Mouse (Mus musculus) intestine, embryonic 16.5 days (tissue): ENCODE results near the gene Nav3. TPM values are rescaled to one million over a fixed set of nuclear protein-coding genes. Genes with fewer than 3 reads are reported as not detected.
"Not testable (repeated sequence)": the region's sequence is repeated elsewhere in the genome, so short reads cannot be mapped to it uniquely, and the experiment has no call there.

ENCODE experiments used
- ATAC-seq: fragments of 200-750 bp; cut with Nextera tagmentation; 2 replicates; pipeline ENCODE4 v1.8.0; 2017; ENCODE audit warnings: moderate TSS enrichment, moderate library complexity
- H3K27ac ChIP-seq: fragments of 300-500 bp; sonication (generic); 2 replicates; pipeline ENCODE4 v1.5.1; 2014; ENCODE audit warnings: mild to moderate bottlenecking, low read length
- H3K27me3 ChIP-seq: fragments of 300-500 bp; sonication (generic); replicated peaks from 2 replicates; pipeline ENCODE4 v1.6.1; 2014; ENCODE audit warnings: low read length, control low read depth, mixed read lengths; ENCODE audit not compliant: control insufficient read depth, insufficient read depth
- H3K36me3 ChIP-seq: fragments of 300-500 bp; sonication (generic); 2 replicates; pipeline ENCODE4 v1.6.1; 2014; ENCODE audit warnings: low read length, control low read depth; ENCODE audit not compliant: control insufficient read depth, insufficient read depth
- H3K4me1 ChIP-seq: fragments of 300-500 bp; sonication (generic); 2 replicates; pipeline ENCODE4 v1.6.1; 2014; ENCODE audit warnings: low read length, control low read depth, mixed read lengths; ENCODE audit not compliant: control insufficient read depth, insufficient read depth
- H3K4me2 ChIP-seq: fragments of 300-500 bp; sonication (generic); 2 replicates; pipeline ENCODE4 v1.6.1; 2014; ENCODE audit warnings: low read depth, low read length, control low read depth
- H3K4me3 ChIP-seq: fragments of 300-500 bp; sonication (generic); 2 replicates; pipeline ENCODE4 v1.5.1; 2014; ENCODE audit warnings: mild to moderate bottlenecking, low read length
- H3K9ac ChIP-seq: fragments of 300-500 bp; sonication (generic); 2 replicates; pipeline ENCODE4 v1.6.1; 2014; ENCODE audit warnings: low read depth, low read length
- H3K9me3 ChIP-seq: fragments of 300-500 bp; sonication (generic); 2 replicates; pipeline ENCODE4 v1.6.1; 2016; ENCODE audit warnings: low read length, control low read depth; ENCODE audit not compliant: control insufficient read depth
- WGBS: fragments of 180-500 bp; shearing (Covaris S2); extraction: QIAGEN DNeasy Blood & Tissue Kit; methylation state at CpG from one replicate; pipeline ENCODE4 v1.1.7; 2014; 5-methylcytosine and 5-hydroxymethylcytosine counted together
- polyA plus RNA-seq: library from polyadenylated mRNA; unstranded; fragments of >200 nt; fragmentation: Nextera tagmentation; extraction: Ambion mirVana; gene quantifications from 2 replicates; pipeline ENCODE4 v1.2.1, GENCODE M21; 2015

Nav3 gene
- polyA plus RNA-seq, 1 experiment from 2014 or later, result 0.75 TPM

DNA sequence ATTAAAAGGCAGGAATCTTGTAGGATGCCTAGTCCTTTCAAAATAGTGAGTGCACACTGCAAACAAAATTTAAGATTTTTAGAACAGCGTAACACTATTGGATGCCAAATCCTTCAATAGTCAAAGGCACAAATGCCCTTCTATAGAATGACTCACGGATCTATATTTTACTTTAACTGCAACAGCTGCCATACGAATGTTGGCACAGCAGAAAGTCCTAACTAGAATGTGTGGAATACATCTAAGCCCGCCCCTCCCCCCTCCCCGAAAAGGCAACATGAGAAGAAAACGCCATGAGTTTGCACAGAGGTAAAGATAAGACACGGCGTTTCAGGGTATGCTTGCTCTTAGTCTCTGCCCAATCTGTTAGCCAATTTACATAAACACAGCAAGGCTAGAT, 383.6 kb downstream of the Nav3 start:
- no peaks in the 10 kb centered on the region for H3K27me3 ChIP-seq
- no peaks in the 10 kb centered on the region for H3K36me3 ChIP-seq
- no peak overlapping the region for H3K9ac ChIP-seq
- H3K4me2 ChIP-seq, result no peak overlapping the region
- H3K9me3 ChIP-seq, result no peaks in the 10 kb centered on the region
- WGBS, result 68% methylated on average over 8 of the region's 8 CpGs
- H3K27ac ChIP-seq, result no peak overlapping the region
- H3K4me1 ChIP-seq, result no peaks in the 10 kb centered on the region
- ATAC-seq, result no peak
- no peak overlapping the region for H3K4me3 ChIP-seq

DNA sequence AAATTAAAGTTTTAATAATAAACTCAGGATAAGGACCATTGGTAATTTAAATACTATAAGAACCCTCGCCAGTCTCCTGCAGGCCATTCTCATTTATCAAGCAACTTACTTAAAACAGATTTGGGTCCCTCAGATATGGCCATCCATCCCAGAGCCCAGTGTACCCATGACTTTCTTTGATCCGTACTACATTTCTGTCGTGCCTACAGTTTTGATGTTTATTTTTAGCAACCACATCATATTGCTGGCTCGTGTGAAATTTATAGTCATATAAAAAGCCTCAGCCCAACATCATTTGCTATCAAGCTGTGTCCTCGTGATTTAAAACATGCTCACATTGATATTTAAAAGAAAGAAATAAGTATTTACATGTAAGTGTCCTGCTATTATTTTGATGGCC, 394.8 kb downstream of the Nav3 start:
- no peak overlapping the region for H3K4me2 ChIP-seq
- no peak overlapping the region for H3K9ac ChIP-seq
- H3K27ac ChIP-seq, result no peak overlapping the region
- no peak overlapping the region for H3K4me3 ChIP-seq
- H3K9me3 ChIP-seq, result no peaks in the 10 kb centered on the region
- no peaks in the 10 kb centered on the region for H3K4me1 ChIP-seq
- no peak for ATAC-seq
- no peaks in the 10 kb centered on the region for H3K36me3 ChIP-seq
- no peaks in the 10 kb centered on the region for H3K27me3 ChIP-seq
- 76% methylated on average over 5 of the region's 5 CpGs for WGBS

GRCm38 (mm10) chr10:110037547-110037946, 418.5 kb downstream of the Nav3 start:
- Histone ChIP-seq H3K9me3 (no peaks in the 10 kb centered on the region), H3K36me3 (no peaks in the 10 kb centered on the region), H3K27ac (no peak overlapping the region), H3K27me3 (no peaks in the 10 kb centered on the region), H3K4me1 (no peaks in the 10 kb centered on the region), H3K4me2 (no peak overlapping the region), H3K9ac (no peak overlapping the region), H3K4me3 (no peak overlapping the region)
- WGBS, result 73% methylated on average over 4 of the region's 4 CpGs
- ATAC-seq, result no peak

DNA sequence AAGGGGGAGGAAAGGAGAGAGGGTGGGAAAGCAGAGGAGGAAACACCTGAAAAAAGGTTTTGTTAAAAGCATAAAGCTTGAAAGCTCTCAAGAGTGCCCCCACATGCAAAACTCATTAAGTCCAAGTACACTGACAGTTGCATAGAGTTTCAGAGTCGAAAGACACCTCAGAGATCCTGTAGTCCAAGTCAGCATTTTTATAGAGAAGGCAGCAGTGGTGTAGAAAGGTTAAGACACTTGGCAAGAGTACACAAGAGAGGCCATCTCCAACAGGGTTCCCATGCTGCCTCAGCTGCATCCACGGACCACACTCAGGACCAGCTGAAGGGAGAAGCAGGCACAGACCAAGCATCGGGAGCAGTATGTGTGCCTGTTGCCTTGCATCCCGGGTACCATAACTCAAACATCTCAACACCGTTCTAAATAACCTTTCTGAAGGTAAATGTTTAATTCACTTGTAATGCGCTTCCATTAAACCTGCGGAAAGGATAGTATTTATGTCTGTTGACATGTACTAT, 421.4 kb downstream of the Nav3 start:
- Histone ChIP-seq H3K9ac (no peak overlapping the region), H3K9me3 (no peaks in the 10 kb centered on the region), H3K4me1 (no peaks in the 10 kb centered on the region), H3K4me3 (no peak overlapping the region), H3K27ac (no peak overlapping the region), H3K27me3 (no peaks in the 10 kb centered on the region), H3K36me3 (no peaks in the 10 kb centered on the region), H3K4me2 (no peak overlapping the region)
- WGBS, result 75% methylated on average over 7 of the region's 7 CpGs
- ATAC-seq, result no peak

DNA sequence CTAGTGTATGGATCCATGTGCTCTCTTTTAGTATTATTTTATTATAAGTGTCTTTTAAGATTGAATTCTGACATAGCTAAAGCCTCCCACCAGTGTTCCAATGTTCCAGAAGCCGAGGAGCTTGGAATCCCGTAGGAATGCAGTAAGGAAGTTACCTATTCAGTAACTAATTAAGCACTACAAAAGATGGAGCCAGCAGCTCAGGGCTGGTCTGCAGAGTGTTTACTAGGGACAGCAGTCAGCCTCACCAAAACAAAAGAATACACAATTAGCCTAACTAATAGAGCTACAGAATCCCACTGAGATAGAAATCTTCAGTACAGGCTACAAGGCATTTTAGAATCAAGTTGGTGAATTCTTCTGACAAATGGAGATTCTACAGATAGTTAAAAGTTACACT, 431.1 kb downstream of the Nav3 start:
- WGBS, result 66% methylated on average over 2 of the region's 2 CpGs
- H3K9me3 ChIP-seq, ATAC-seq, H3K4me3 ChIP-seq, H3K27ac ChIP-seq, H3K4me2 ChIP-seq, H3K4me1 ChIP-seq, H3K9ac ChIP-seq, H3K36me3 ChIP-seq, H3K27me3 ChIP-seq: not testable (repeated sequence)

DNA sequence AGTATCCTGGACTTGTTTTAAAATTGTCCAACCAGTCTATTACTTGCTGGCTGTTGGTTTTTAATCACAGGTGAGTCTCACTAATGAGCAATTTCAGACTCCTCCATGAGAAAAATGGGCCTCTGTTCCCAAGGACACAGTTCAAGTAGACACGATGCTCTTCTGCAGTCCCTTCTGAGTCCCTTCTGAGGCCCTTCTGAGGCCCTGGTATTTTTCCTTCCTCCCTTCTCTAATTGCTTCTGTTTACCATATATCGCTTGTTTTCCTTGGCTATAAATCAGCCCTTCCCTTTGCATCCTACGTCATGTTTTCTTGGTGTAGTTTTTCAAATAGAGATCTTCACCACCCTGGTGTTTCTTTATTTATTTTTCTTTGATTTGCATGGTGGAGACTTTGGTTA, 433.9 kb downstream of the Nav3 start:
- H3K36me3 ChIP-seq, result no peaks in the 10 kb centered on the region
- no peak overlapping the region for H3K9ac ChIP-seq
- 78% methylated on average over 3 of the region's 3 CpGs for WGBS
- no peaks in the 10 kb centered on the region for H3K4me1 ChIP-seq
- no peak overlapping the region for H3K4me3 ChIP-seq
- H3K9me3 ChIP-seq, result no peaks in the 10 kb centered on the region
- H3K27me3 ChIP-seq, result no peaks in the 10 kb centered on the region
- no peak overlapping the region for H3K4me2 ChIP-seq
- H3K27ac ChIP-seq, result no peak overlapping the region
- no peak for ATAC-seq

- Histone ChIP-seq H3K4me2 (no peak overlapping the region), H3K27me3 (no peaks in the 10 kb centered on the region), H3K36me3 (no peaks in the 10 kb centered on the region), H3K4me1 (no peaks in the 10 kb centered on the region), H3K27ac (no peak overlapping the region), H3K9me3 (no peaks in the 10 kb centered on the region), H3K9ac (no peak overlapping the region), H3K4me3 (no peak overlapping the region)
- 54% methylated on average over 4 of the region's 4 CpGs for WGBS
- no peak for ATAC-seq
Observed at GRCm38 (mm10) chr10:110019266-110019866, 436.6 kb downstream of the Nav3 start.

DNA sequence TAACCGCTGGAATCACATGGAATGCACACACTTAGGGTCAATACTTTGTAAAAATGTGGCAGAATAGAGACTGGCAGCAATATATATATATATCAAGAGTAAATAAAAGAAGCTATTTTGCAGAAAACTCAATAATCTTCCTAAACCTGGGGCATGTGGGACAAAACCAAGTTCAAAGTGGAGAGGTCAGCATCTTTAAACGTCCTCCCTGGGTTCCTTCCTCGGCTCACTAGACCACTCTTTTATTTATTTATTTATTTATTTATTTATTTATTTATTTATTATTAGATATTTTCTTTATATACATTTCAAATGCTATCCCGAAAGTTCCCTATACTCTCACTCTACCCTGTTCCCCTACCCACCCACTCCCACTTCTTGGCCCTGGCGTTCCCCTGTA, 454.7 kb downstream of the Nav3 start:
- 80% methylated on average over 5 of the region's 5 CpGs for WGBS
- not testable (repeated sequence) for H3K9me3 ChIP-seq, H3K9ac ChIP-seq, H3K4me2 ChIP-seq, H3K27ac ChIP-seq, H3K4me1 ChIP-seq, H3K27me3 ChIP-seq, H3K36me3 ChIP-seq, ATAC-seq, H3K4me3 ChIP-seq

DNA sequence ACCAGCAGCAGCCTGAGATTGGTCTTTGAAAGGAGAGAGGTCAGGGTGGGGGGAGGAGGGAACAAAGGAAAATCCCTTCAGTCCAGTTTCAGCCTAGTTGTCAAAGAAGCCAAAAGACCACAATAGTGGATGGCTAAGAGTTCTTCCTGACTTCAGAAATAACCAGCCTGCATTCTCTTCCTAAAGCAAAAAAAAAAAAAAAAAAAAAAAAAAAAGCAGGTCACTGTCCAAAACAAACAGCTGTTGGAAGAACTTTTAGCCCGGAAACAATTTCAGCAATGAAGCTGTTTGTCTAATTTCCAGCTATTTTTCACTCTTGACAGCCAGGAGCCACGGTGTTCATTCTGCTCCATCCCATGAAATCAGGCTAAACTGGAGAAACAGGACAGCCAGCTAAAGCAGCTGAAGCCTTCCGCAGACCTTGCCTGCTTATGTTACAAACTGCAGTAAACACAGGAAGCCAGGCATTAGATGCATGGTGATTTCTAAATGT, 455.2 kb downstream of the Nav3 start:
- no peak overlapping the region for H3K4me2 ChIP-seq
- no peak overlapping the region for H3K9ac ChIP-seq
- peaks cover 6% of the 10 kb centered on the region; the same call in 1 of the 2 replicates for H3K4me1 ChIP-seq
- H3K9me3 ChIP-seq, result no peaks in the 10 kb centered on the region
- no peaks in the 10 kb centered on the region for H3K27me3 ChIP-seq
- H3K27ac ChIP-seq, result no peak overlapping the region
- no peak for ATAC-seq
- H3K36me3 ChIP-seq, result no peaks in the 10 kb centered on the region
- H3K4me3 ChIP-seq, result no peak overlapping the region
- WGBS, result 24% methylated on average over 3 of the region's 3 CpGs

DNA sequence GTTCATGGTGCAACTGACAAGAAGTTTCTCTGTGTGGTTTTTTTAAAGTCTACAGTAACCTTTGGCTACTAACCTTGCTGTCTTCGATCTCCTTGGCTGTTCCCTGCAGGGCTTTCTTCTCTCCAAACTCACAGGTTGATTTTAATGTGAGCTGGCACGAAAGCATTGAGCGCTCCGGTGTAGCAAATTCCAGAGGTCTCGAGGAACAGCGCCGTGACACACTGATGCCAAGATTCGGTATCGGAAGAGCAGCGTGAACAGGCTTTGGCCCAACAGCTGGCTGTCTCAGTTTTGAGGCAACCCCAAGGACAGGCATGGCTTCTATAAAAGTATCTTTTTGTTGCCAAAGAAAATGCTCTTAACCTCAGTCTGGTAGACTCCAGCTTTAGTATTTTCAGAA, 456.1 kb downstream of the Nav3 start:
- H3K4me2 ChIP-seq, result no peak overlapping the region
- H3K9ac ChIP-seq, result no peak overlapping the region
- no peaks in the 10 kb centered on the region for H3K36me3 ChIP-seq
- no peaks in the 10 kb centered on the region for H3K9me3 ChIP-seq
- peaks cover 6% of the 10 kb centered on the region; the same call in 1 of the 2 replicates for H3K4me1 ChIP-seq
- ATAC-seq, result no peak
- no peak overlapping the region for H3K27ac ChIP-seq
- WGBS, result 74% methylated on average over 10 of the region's 10 CpGs
- no peaks in the 10 kb centered on the region for H3K27me3 ChIP-seq
- no peak overlapping the region for H3K4me3 ChIP-seq
